Mouse (Mus musculus) brain, embryonic 14.5 days (tissue): Measurements from ENCODE around the gene Cdc42ep5.

Source experiments
- CTCF ChIP-seq: fragments of 200-500 bp; IDR thresholded peaks from 2 replicates; pipeline ENCODE4 v1.5.1; 2012; ENCODE audit warnings: inconsistent platforms, mild to moderate bottlenecking, moderate library complexity, borderline replicate concordance; ENCODE audit not compliant: insufficient read depth, insufficient read length; ENCODE audit errors: extremely low read depth
- POLR2A ChIP-seq: fragments of 200-500 bp; IDR thresholded peaks from 2 replicates; pipeline ENCODE4 v1.6.1; 2012; ENCODE audit warnings: mild to moderate bottlenecking, inconsistent platforms, borderline replicate concordance; ENCODE audit not compliant: poor library complexity, insufficient read depth, insufficient read length, severe bottlenecking; ENCODE audit errors: extremely low read depth

GRCm38 (mm10) chr7:4136771-4137531, 27.7 kb downstream of the Cdc42ep5 start, which contains the start of gene Leng8:
- TF ChIP-seq CTCF: no peak
- TF ChIP-seq POLR2A: peak; percentile 66
